Mouse (Mus musculus): Measurements from ENCODE around the gene Trp53rka.

Trp53rka gene

GRCm38 (mm10) chr2:165486401-165486800 lies 6.7 kb downstream of the Trp53rka start:
- DNase-seq (ENCODE audit: low read depth, low spot score), result no peak

GRCm38 (mm10) chr2:165485826-165486225 lies 7.3 kb downstream of the Trp53rka start:
- DNase-seq (ENCODE audit: low read depth, low spot score), result no peak

- no peak for DNase-seq (ENCODE audit: low read depth, low spot score)
Measured at GRCm38 (mm10) chr2:165484152-165484551, 9.0 kb downstream of the Trp53rka start.

- no peak for DNase-seq (ENCODE audit: low read depth, low spot score)
Measured at GRCm38 (mm10) chr2:165482003-165482402, 11.1 kb downstream of the Trp53rka start.

- no peak for DNase-seq (ENCODE audit: low read depth, low spot score)
Measured at GRCm38 (mm10) chr2:165475850-165476249, 17.3 kb downstream of the Trp53rka start.

GRCm38 (mm10) chr2:165475412-165475811 lies 17.7 kb downstream of the Trp53rka start:
- no peak for DNase-seq (ENCODE audit: low read depth, low spot score)

GRCm38 (mm10) chr2:165473003-165473402 lies 20.1 kb downstream of the Trp53rka start, which contains the start of gene Slc13a3:
TSS of gene Slc13a3 (minus strand) at chr2:165473230.
- DNase-seq (ENCODE audit: low read depth, low spot score), result no peak

GRCm38 (mm10) chr2:165471943-165472342 lies 21.2 kb downstream of the Trp53rka start:
- no peak for DNase-seq (ENCODE audit: low read depth, low spot score)

- peak; percentile 44 for DNase-seq (ENCODE audit: low read depth, low spot score)
Measured at GRCm38 (mm10) chr2:165470167-165470566, 23.0 kb downstream of the Trp53rka start.

GRCm38 (mm10) chr2:165467824-165468452 lies 25.2 kb downstream of the Trp53rka start:
- DNase-seq (ENCODE audit: low read depth, low spot score), result no peak

GRCm38 (mm10) chr2:165459663-165460062 lies 33.5 kb downstream of the Trp53rka start:
- DNase-seq (ENCODE audit: low read depth, low spot score), result no peak

- DNase-seq (ENCODE audit: low read depth, low spot score), result no peak
Measured at GRCm38 (mm10) chr2:165458189-165458588, 34.9 kb downstream of the Trp53rka start.

GRCm38 (mm10) chr2:165456710-165457109 lies 36.4 kb downstream of the Trp53rka start:
- DNase-seq (ENCODE audit: low read depth, low spot score), result peak; percentile 53

- DNase-seq (ENCODE audit: low read depth, low spot score), result no peak
Measured at GRCm38 (mm10) chr2:165452730-165453693, 40.1 kb downstream of the Trp53rka start.

- no peak for DNase-seq (ENCODE audit: low read depth, low spot score)
Measured at GRCm38 (mm10) chr2:165448475-165448874, 44.6 kb downstream of the Trp53rka start.

GRCm38 (mm10) chr2:165444861-165445260 lies 48.3 kb downstream of the Trp53rka start:
- no peak for DNase-seq (ENCODE audit: low read depth, low spot score)

- no peak for DNase-seq (ENCODE audit: low read depth, low spot score)
Measured at GRCm38 (mm10) chr2:165442981-165443380, 50.1 kb downstream of the Trp53rka start.

GRCm38 (mm10) chr2:165441613-165442012 lies 51.5 kb downstream of the Trp53rka start:
- no peak for DNase-seq (ENCODE audit: low read depth, low spot score)
